12 mouse cellular contexts compared by ENCODE assay signal in the genomic region with DNA sequence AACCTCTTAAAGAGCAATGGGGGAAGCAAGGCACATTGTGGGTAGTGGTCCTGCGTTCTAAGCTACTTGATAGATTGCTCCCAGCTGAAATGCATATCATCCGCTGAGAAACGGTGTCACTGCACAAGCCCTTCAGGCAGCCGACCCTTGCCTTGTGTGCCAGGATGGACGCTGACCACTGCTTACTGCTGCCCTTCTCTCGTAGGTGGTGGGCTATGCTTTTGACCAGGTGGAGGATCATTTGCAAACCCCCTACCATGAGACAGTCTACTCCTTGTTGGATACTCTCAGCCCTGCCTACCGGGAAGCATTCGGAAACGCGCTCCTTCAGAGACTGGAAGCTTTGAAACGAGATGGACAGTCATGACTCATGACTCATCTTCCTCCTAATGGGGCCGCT.
"Had no signal": no experiment of that assay in that cellular context is flagged by ENCODE, and none has a peak within 500 bp of the region (broad histone marks: within the 10 kb centered on the region; RNA-seq: fewer than 3 reads in every experiment).

No protein-coding gene starts in this region.

- DNase-seq: retina, postnatal 1 day; right cerebral cortex, adult 18-20 months; right cerebral cortex, postnatal 14 days; right cerebral cortex, postnatal 25 days; right cerebral cortex, postnatal 4 days; spleen, adult 18-20 months; thymus, adult 18-20 months; thymus, adult 2 months; thymus, postnatal 14 days; thymus, postnatal 25 days; thymus, postnatal 36 days; thymus, postnatal 4 days had no signal
